Mouse (Mus musculus): Measurements from ENCODE around the gene Rps8.

Rps8 gene

DNA sequence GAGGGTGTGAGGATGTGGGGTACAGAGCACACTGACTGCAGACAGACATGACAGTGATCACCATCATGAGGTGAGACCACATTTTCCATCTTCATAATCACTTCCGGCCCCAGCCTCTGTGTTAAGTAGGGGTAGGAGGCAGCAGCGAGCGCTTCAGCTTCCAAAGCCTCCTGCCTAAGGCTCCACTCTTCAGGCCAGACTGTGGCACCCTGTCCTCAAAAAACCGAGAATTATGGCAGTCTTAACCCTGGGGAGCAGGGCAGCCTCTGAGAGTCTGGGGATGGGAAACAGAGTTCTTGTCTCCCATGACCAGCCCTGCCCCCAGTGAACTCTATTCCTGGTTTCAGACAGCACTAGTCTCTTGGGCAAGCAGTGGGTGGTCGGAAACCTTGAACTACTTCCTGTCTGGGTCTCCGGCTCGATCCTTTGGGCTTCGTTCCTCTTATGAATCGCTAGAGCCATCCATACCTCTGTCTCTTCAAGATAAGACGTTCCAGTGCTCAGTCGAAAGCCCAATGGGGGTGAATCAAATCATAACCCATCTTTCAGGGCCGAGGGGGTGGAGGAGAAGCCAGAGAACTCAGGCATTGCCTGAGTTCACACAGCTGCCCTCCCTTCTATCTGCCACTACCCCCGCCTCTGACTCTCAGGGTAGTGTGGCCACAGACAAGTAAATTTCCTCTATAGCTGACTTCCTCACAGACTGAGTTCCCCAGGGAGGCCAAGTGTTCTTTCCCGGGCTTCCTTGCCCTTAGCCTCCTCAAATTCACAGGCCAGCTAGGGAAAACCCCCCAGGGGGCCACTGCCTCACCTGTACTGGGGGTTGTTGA is 31.3 kb downstream of the Rps8 start:
- peak; percentile 35 for DNase-seq

DNA sequence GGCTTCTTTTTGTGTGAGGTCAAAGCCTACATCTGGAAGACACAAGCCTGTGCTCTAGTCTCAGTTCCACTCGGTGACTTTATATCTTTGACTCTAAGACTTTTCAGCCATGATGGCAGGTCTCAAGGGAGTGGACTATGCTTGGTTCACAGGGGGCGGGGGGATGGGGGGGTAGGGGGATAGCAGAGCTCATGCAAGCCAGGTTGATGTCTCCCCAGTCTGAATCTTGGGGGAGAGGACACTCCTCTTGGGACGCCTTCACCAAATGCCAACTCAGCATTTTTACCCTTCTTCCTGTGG is 31.9 kb downstream of the Rps8 start:
- no peak for DNase-seq

DNA sequence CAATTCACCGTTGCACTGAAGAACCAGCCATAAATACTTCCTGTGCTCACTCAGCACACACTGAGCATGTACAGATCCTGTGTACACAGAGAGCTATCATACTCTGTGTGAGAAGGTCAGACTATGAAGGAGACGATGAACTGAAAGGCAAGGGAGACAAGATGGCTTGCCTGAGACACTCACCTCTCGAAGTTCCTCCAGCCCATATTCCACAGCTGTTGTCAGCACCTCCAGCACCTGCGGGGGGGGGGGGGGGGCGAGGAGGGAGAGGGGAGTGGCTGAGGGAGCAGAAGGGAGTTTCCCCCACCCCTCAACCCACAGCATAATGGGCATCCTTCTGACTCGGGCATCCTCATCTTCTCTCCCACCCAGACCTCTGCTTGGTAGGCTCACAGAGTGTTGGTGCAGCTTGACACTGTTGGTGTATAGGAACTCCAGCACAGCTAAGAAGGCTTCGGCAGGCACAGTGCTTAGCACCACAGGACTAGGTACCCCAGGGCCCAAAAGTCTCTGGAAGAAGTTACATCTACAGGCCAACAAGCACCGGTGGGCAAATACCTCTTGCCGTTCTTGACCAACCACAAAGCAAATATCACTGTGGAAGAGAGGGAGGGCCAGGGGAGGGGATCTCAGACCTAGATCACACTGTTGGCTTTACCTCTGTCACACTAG is 32.4 kb downstream of the Rps8 start:
- DNase-seq, result peak; percentile 12

DNA sequence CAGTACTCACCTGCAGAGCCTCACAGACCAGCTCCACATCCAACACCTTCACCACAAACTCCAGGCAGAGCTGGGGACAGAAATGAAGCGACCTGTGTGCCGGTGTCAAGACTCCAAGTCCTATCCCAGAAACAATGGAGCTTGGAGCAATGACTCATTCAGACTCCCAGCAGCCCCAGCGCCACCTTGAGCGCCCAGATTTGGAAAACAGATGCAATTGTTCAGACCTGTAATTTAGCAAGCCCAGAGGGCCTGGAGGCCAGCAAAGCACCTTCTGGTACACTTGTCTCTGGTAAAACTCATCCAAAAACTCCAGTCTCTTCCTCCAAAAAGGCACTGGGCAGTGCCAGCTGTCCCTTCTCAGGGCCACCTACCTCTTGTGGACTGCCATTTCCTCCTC is 33.8 kb downstream of the Rps8 start:
- DNase-seq, result no peak

DNA sequence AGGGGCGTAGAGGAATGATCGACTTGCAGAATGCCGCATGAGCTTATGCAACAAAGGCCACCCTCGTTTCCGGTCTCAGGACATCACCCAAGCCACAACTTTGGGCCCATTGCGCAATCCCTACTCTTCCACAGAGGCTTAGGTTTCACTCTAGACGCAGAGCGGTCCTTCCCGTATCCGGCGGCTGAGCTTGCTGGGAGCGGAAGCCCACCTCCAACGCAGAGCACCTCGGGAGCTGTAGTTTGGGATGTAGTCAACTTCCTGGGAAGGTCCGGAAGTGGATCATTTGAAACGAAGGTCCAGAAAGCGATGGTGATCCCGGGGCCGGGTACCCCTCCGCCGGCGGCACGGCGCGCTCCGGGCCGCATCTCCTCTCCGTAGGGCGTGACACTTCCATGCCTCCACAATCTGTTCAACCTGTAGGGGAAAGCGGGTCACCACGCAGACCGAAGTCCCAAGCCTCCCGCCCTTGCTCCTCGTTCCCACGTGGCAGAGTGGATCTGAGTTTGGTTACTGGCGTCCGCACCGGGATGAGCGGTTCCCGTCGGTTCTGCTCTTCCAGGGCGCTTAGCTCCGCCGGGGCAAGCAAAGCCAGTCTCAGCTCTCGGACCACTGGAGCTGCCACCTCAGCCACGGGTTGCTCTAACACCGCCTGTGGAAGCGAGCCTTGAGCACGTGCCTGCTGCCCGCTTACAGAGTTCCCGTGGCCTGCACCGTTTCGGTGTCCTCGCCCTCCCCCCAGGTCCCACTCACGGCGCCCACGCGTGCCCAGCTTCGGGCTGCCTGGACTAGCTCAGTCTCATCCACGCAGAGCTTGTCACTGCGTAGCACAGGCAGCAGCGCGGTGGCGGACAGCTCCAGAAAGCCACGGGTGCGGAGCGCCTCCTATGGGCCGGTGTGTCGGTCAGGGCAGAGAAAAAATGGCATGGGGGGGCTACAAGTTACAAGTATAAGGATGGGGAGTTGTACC is 35.3 kb downstream of the Rps8 start:
- DNase-seq, result peak; percentile 94

DNA sequence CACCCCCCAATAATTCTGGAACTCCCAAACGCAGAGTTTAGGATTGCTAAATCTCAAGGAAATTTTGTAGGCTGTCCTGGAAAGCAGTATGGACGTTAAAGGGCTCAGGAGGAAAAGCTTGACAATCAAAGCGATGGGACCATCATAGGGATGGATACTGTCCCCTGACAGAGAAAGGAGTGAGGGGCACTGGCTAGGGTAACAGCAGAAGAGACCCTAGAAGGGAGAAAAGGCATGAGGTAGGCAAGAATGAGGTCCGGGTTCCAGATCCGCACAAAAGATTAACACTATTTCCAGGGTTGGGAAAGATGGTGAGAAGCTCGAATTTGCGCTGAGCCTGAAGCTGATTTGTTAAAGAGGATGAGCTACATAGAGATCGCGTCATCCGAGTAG is 36.0 kb downstream of the Rps8 start:
- no peak for DNase-seq

DNA sequence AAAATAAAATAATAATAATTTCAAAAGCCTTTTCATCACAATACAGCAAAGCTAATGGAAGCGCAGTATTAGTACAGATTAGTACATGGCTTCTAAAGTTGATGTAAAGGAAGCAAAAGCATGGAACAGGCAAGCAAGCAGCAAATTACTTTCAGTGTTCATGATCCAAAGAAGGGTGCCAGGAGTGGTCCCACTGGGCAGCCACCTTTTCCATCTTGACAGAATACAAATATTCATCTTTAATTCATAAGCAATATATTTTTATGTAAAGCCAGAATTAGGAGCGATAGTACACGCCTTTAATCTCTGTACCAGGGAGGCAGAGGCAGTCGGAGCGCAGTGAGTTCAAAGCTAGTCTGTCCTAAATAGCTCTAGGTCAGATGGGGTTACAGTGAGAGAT is 36.4 kb downstream of the Rps8 start:
- peak; percentile 46 for DNase-seq

DNA sequence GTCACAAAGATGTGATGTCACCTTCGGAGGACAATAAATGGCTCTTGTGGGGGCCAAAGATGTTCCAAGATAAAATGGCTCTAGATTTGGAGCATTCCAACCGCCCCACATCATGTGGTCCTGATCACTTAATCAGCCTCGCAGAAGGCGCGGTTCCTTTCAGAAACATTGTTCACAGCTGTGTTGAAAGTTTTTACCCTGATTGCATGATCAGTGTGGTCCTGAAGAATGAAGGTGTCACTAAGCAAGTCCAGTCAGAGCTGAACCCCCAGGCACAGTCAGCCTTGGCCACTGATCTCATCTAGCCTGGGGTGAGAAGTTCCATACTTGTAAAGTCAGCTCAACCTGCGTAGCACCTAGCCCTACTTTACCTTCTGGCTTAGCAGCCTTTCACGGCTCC is 38.1 kb downstream of the Rps8 start:
- peak; percentile 14 for DNase-seq

DNA sequence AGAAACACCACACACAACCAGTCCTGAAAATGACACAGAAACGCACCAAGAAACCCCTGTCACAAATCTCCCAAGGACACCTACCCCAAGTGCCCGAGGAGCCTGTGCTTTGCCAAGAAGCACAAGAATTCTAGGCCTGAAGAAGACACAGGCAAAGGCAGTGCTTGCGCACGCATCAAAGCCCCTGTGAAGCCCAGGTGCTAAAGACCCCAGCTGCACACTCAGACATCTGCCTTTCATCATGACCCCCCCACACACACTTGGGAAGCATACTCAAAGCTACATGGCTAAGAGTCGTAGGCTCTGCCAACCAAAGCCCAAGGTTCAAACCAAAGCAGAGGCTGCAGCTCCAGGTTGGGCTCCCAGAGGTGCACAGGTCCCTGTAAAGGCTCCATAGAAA is 40.5 kb downstream of the Rps8 start:
- no peak for DNase-seq

DNA sequence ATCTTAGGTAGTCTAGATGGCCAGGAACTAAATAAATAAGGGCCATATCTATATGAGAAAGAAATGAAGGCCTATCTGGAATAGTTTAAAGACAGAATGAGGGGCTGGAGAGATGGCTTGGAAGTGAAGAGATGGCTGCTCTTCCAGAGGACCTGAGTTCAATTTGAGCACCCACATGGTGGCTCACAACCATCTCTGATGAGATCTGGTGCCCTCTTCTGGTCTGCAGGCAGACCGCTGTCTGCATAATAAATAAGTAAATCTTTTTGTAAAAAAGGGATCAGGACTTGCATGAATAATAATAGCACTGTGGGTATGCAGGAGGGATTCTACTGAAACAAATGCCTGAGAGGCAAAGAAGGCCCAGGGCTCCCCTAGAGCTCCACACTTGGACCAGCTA is 42.8 kb downstream of the Rps8 start:
- no peak for DNase-seq

DNA sequence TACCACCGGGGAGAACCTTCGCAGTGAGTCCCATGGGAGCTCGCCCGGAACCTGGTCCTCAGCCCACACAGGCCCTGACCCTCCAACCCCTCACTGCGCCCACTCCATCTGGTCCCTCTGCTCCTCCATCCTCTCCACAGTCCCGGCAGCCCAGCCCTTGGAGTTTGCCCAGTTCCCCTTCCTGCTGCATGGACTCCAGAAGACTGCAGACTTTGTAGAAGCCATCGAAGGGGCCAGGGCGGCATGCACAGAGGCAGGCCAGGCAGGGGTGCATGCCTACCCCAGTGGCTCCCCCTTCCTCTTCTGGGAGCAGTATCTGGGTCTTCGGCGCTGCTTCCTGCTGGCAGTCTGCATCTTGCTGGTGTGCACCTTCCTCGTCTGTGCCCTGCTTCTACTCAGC is 45.1 kb downstream of the Rps8 start:
- DNase-seq, result no peak

DNA sequence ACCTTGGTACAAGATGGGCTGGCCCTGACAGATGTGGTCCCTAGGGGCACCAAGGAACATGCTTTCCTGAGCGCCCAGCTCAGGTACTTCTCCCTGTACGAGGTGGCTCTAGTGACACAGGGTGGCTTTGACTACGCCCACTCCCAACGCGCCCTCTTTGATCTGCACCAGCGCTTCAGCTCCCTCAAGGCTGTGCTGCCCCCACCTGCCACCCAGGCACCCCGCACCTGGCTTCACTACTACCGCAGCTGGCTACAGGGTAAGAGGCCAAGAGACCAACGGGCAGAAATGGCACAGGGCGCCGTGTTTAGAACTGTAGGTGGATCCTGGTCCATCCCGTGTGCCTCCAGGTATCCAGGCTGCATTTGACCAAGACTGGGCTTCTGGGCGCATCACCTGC is 45.8 kb downstream of the Rps8 start:
- DNase-seq, result no peak

DNA sequence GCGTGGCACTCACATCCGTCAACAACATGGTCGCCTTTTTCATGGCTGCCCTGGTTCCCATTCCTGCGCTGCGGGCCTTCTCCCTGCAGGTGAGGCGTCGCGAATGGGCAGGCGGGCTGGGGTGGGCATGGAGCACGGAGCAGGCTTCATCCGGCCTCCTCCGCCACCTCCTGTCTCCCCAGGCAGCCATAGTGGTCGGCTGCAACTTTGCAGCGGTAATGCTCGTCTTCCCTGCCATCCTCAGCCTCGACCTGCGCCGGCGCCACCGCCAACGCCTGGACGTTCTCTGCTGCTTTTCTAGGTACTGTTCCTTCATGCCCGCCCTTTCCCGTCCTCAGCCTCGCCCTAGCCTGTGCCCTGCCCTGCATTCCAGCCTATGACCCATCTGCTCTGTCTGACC is 46.7 kb downstream of the Rps8 start:
- DNase-seq, result no peak

DNA sequence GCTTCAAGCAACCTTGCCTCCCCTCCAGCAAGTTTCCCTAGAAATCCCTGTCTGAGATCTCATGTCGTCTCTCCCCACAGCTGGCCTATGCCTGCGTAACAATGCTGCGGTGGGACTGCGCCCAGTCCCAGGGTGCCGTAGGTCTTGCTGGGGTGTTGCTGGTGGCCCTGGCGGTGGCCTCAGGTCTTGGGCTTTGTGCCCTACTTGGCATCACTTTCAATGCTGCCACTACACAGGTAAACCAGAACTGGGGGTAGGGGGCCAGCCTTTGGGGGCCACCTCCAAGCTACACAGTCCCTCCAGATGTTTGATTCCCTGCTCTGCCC is 47.6 kb downstream of the Rps8 start:
- no peak for DNase-seq

DNA sequence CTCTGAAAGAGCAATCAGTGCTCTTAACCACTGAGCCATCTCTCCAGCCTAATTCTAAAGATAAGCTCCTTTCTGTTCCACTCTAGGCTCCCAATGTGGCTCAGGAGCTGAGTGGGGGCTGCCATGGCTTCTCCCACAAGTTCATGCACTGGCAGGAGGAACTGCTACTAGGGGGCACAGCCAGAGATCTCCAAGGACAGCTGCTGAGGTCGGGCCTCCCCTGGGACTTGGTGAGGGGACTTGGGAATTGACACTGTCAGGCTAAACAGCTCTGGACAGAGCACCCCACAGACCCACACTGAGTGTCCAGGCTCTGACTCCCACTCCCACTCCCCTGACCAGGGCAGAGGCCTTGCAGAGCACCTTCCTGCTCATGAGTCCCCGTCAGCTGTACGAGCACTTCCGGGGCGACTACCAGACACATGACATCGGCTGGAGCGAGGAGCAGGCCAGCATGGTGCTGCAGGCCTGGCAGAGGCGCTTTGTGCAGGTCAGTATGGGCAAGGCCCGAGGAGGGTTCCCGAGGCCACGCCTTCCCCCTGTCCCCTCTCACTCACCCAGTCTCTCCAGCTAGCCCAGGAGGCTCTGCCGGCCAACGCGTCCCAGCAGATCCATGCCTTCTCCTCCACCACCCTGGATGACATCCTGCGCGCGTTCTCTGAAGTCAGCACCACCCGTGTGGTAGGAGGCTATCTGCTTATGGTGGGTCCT is 48.1 kb downstream of the Rps8 start:
- DNase-seq, result no peak

DNA sequence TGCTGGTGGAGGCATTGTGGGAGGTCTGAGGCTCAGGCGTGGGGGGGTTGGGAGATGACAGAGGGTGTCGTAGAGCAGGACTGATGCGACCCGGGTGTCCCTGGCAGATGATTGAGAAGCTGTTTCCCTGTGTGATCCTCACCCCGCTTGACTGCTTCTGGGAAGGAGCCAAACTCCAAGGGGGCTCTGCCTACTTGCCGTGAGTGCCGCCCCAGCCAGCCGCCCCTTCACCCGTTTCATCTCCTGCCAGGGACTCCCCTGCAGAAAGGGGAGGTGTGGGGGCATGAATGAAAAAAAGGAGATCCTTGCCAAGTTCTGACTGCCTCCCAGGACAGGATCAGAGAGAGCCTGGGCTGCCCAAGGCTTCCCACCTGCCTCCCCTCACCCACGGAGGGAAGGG is 50.9 kb downstream of the Rps8 start:
- DNase-seq, result no peak

DNA sequence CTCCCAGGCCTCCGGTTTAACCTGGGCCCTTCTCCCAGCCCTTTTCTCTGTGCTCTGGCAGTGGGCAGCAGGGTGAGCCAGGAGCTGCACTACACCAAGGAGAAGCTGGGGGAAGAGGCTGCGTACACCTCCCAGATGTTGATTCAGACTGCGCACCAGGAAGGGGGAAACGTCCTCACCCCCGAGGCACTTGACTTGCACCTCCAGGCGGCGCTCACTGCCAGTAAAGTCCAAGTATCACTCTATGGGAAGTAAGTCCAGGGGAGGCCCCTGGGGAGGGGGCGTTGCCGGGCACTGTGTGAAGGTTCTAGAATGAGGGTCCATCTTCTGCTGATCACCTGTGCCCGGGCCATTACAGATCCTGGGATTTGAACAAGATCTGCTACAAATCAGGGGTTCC is 51.4 kb downstream of the Rps8 start:
- DNase-seq, result no peak
